Mouse (Mus musculus) retina, postnatal 7 days (tissue): Measurements from ENCODE around the gene Tuft1.

Experiments used
- DNase-seq: peaks from one replicate; pipeline ENCODE4 v3.0.0-alpha.2; 2012; ENCODE audit warnings: low read depth, low spot score

Gene Tuft1

GRCm38 (mm10) chr3:94597224-94597779 is 61.4 kb downstream of the Tuft1 start:
- no peak for DNase-seq

DNA sequence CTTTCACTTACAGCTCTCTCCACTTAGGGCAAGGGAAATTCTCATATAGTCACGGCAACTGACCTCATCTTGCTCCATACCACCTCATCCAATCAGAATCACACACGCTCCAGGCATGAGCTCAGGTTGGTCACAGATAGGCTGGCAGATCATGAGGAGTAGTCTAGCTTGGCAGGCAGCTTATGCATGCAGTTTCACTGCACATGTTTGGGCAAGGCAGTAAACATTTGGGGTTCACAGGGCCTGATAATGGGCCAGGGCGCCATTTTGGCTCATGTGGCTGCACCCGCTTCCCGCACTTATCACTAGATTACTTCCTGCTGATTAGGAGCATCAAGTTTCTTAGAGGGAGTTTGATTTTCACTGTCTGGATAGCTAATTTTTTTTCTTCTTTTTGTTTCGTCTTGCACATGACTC is 62.8 kb downstream of the Tuft1 start:
- no peak for DNase-seq

- DNase-seq, result no peak
Measured at GRCm38 (mm10) chr3:94591066-94591465, 67.6 kb downstream of the Tuft1 start.

DNA sequence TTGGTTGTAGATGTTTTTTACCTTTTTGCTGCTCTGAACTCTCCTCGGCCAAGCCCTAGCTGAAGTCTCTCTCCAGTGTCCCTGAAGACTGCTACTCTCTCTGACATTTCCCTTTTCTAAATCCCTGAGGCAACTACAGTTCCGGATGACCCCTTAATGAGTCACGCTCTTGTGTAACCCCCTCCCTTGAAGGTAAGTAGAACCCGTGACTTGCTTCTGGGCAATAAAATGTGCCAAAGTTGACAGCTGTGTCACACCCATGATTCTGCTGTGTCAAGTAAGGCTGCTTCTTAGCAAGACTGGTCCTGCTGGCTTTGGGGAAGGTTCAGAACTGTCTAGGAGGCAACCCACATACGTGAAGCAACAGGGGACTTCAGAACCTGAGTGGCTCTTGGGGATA is 70.7 kb downstream of the Tuft1 start:
- no peak for DNase-seq

GRCm38 (mm10) chr3:94582944-94583343 is 75.7 kb downstream of the Tuft1 start:
- no peak for DNase-seq

DNA sequence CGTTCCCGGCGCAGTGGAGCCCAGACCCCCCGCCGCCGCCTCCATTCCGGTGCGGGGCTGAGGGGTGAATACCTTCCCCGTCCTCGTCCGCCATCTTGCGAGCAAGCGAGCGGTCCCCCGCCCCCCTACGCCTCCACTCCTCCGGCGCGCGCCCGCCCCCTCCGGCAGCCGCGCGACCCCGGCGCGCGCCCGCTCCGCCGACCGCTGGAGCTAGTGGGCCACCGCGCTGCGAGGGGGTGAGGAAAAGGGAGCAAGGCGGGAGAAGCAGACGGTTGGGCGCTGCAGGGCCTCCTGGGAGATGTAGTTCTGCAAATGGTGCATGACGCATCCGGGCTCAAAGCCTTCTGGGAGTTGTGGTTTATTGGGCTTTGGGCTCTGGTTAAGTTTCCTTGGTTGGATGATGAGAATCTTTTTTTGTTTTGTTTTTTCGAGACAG is 76.2 kb downstream of the Tuft1 start, which contains the start of gene Snx27:
Gene Snx27, minus strand, starts transcription at position 261 of the 436 bp plus-strand sequence.
- peak; percentile 81 for DNase-seq

DNA sequence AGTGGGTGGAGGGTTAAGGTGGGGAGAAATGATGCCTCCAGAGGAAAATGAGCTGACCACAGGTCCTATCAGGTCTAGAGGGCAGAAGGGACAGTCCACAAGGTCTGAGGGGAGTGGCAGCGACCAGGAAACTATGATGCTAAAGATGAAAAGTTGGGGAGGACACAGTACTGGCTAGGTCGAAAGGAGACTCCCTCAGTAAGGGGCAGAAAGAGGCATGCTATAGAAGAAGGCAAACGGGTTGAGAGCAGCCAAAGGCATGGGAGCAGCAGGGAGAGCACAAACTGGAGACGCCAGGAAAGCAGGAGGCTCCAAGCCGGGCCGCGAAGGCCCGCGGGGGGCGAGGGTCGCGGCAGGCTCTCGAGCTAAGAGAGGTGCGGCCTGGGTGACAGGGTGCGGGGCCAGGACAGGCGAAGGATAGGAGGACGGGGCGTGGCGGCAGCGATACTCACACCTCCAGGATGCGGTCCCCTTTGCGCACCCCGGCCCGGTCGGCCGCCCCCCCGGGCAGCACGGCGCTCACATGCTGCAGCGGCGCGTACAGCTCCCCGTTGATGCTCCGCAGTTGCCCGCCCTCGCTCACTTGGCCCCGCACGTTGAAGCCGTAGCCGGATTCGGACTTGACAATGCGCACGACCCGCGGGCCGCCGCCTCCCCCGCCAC is 76.7 kb downstream of the Tuft1 start:
- no peak for DNase-seq

DNA sequence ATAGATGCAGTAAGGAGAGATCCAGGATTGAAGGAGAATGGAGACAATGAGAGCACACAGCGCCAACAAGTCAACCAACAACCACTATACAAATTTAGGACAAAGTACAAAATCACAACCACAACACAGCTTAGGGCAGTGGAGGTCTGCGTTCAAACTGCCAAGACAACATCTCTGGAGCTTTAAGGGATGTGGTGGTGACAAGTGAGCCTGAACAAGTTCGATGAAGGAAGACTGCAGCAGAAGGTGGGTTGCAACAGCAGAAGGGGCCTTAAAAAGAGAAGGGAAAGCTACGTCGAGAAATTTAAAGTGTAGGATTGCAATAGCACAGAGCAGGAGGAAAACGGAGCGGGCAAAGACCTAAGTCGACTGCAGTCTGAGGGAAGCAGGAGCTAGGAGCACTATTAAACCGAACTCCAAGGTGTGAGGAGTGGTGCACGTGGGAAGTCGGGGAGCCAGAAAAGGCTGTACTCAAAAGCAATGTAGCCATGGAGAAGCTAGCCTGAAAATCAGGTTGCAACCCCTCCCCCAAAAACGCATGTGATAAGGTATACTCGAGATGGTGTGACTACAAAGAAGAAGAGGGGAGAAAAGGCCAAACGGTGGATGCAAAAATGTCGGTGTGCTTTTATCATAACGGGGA is 77.4 kb downstream of the Tuft1 start:
- no peak for DNase-seq

- no peak for DNase-seq
Measured at GRCm38 (mm10) chr3:94574506-94574905, 84.2 kb downstream of the Tuft1 start.

- DNase-seq, result no peak
Measured at GRCm38 (mm10) chr3:94567242-94567641, 91.4 kb downstream of the Tuft1 start.

DNA sequence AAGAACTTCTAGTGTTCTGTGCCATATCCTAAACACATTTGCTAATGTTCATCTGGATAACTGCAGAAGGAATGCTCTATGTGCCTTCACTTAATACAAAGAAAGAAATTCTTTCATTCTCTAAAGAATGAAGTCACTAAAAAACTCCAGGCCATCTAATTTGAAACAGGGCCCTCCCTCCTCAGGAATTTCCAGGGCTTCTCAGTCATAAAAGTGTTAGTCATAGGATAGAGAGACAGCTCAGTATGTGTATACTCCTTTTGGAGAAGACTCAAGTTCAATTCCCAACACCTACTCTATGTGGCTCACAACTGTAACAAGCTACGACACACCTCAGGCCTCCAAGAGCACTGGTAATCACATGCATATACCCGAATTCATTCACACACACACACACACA is 93.1 kb downstream of the Tuft1 start:
- DNase-seq, result no peak

GRCm38 (mm10) chr3:94565127-94565526 is 93.5 kb downstream of the Tuft1 start:
- no peak for DNase-seq

- DNase-seq, result no peak
Measured at GRCm38 (mm10) chr3:94564356-94565010, 94.2 kb downstream of the Tuft1 start.

DNA sequence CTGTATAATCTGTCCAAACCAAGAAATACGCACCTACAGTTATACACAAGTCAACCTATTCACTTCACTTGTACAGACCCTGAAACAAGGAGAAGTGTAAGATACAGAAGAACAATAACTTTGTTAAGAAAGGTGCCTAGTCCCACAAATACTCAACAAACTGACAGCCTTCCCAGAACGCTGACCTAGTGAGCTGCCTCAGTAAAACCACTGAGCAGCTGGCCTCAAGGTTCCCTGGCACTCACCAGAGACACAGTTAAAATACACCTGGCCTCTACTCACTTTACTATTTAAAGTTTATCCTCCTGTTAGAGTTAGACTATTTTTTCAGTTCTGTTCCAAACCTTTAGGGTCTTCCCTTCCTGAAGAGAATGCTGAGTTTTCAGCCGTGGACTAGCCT is 95.5 kb downstream of the Tuft1 start:
- no peak for DNase-seq
